Mouse (Mus musculus): ENCODE measurements around the gene 4930556J24Rik. TPM values are rescaled to one million over a fixed set of nuclear protein-coding genes. Genes with fewer than 3 reads are reported as not detected.
"Not testable (repeated sequence)": the region's sequence is repeated elsewhere in the genome, so short reads cannot be mapped to it uniquely, and the experiment has no call there.

4930556J24Rik gene
- polyA plus RNA-seq, 1 experiment = not detected

DNA sequence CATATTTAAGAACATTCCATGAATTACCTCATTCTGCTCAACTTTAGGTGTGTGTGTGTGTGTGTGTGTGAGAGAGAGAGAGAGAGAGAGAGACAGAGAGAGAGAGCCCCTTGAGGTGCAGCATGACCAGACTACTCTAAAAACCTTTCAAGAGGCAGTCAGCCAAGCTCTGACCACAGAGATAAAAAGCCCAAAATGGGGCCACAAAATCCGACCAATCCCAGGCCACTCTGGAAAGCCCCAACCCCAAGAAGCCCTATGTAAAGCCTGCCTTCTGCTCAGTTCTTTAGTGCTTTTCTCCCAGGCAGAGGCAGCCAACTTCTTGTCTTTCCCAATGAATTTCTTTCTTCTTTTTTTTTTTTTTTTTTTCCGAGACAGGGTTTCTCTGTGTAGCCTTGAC is 15.7 kb downstream of the 4930556J24Rik start:
- 61% methylated on average over 2 of the region's 2 CpGs for WGBS
- DNase-seq = no peak
- H3K4me1 ChIP-seq (ENCODE audit: control insufficient read depth, insufficient read depth, low read length) = peaks cover 4% of the 10 kb centered on the region; the same call in 1 of the 2 replicates
- TF ChIP-seq POLR2A (IDR thresholded peaks at IDR 0.05; ENCODE audit: borderline replicate concordance, extremely low read depth, low read depth, low read length) (no peak), CTCF (IDR thresholded peaks at IDR 0.05; ENCODE audit: insufficient read depth, low read length) (no peak)
- no peak overlapping the region for H3K4me3 ChIP-seq (replicated peaks; ENCODE audit: extremely low read depth, low read depth, low read length)

GRCm38 (mm10) chr11:3955371-3955770 is 21.2 kb downstream of the 4930556J24Rik start:
- 76% methylated on average over 4 of the region's 4 CpGs for WGBS
- not testable (repeated sequence) for DNase-seq; H3K4me3 ChIP-seq (replicated peaks; ENCODE audit: extremely low read depth, low read depth, low read length); H3K4me1 ChIP-seq (ENCODE audit: control insufficient read depth, insufficient read depth, low read length)

GRCm38 (mm10) chr11:3954876-3955275 is 21.7 kb downstream of the 4930556J24Rik start:
- not testable (repeated sequence) for H3K4me1 ChIP-seq (ENCODE audit: control insufficient read depth, insufficient read depth, low read length); H3K4me3 ChIP-seq (replicated peaks; ENCODE audit: extremely low read depth, low read depth, low read length); DNase-seq
- 86% methylated on average over 5 of the region's 5 CpGs for WGBS

DNA sequence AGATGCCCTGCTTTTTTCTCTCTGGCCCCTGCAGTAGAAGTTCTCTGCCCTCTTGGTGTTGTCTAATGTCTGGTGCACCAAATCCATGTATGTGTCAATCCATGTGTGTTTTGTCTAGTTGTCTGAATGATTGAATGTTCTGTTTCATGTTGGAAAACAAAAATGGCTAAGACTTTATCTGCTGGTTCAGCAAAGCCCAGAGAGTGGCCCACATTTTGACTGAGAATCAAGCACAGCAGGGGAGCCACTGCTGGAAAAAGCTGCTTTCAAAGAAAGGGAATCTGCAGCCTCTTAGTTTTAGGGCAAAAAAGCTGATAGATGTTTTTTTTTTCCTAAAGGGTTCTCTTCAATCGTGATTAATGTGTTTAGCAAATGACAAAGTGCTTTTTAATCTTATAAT is 30.2 kb downstream of the 4930556J24Rik start:
- 42% methylated on average over 1 of the region's 1 CpGs for WGBS
- TF ChIP-seq POLR2A (IDR thresholded peaks at IDR 0.05; ENCODE audit: borderline replicate concordance, extremely low read depth, low read depth, low read length) = no peak
- TF ChIP-seq CTCF (IDR thresholded peaks at IDR 0.05; ENCODE audit: insufficient read depth, low read length) = no peak
- no peak for DNase-seq
- no peak overlapping the region for H3K4me3 ChIP-seq (replicated peaks; ENCODE audit: extremely low read depth, low read depth, low read length)
- no peaks in the 10 kb centered on the region for H3K4me1 ChIP-seq (ENCODE audit: control insufficient read depth, insufficient read depth, low read length)

DNA sequence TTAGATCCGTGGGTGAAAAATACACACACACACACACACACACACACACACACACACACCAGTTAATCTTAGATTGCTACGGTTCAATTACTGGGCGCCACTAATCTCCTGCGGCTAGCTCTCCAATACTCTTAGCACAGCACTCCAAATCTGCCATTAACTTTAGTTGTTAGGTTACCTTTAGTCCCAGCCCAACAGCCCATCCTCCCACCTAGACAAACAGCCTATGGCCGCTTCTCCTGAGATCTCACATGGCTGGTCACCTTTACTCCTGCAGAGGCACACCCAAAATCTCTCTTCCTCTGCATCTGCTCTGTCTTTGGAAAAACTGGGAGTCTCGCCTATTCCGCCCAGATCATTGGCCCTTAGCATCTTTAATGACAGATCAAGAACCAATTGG is 35.2 kb downstream of the 4930556J24Rik start:
- whole genome bisulfite sequencing = 84% methylated on average over 7 of the region's 7 CpGs
- Histone ChIP-seq H3K4me3 (replicated peaks; ENCODE audit: extremely low read depth, low read depth, low read length) (no peak overlapping the region), H3K4me1 (ENCODE audit: control insufficient read depth, insufficient read depth, low read length) (no peaks in the 10 kb centered on the region)
- TF ChIP-seq CTCF (IDR thresholded peaks at IDR 0.05; ENCODE audit: insufficient read depth, low read length) = no peak
- no peak for TF ChIP-seq POLR2A (IDR thresholded peaks at IDR 0.05; ENCODE audit: borderline replicate concordance, extremely low read depth, low read depth, low read length)
- DNase-seq = no peak

DNA sequence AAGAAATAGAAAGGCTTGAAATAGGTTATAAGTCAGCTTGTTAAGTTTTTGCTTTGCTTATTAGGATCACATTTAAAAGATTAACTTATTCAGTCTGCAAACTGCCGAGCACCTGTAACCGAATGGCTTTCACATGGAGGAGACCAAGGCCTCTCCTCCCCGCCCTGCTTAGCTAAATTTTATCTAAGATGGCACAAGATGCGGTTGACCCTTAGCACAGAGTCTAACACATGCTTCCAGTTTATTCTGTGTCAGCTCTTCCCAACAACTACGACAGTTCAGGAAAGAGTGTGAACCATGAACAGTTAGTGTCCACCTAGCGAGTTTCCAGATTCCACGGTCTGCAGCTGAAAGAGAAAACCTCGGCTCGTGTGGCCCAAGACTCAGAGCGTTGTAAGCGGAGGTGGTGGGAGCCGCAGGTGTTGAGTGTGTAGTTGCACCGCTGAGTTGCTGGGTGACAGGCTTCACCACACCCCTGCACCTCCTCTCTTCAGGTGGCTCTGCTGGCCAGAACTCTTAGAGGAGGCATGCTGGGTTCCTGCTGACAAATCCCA is 39.2 kb downstream of the 4930556J24Rik start:
- no peak overlapping the region for H3K4me3 ChIP-seq (replicated peaks; ENCODE audit: extremely low read depth, low read depth, low read length)
- DNase-seq = no peak
- peaks cover 3% of the 10 kb centered on the region for H3K4me1 ChIP-seq (ENCODE audit: control insufficient read depth, insufficient read depth, low read length)
- TF ChIP-seq CTCF (IDR thresholded peaks at IDR 0.05; ENCODE audit: insufficient read depth, low read length) (no peak), POLR2A (IDR thresholded peaks at IDR 0.05; ENCODE audit: borderline replicate concordance, extremely low read depth, low read depth, low read length) (no peak)
- whole genome bisulfite sequencing = 74% methylated on average over 13 of the region's 13 CpGs

- WGBS = 74% methylated on average over 3 of the region's 3 CpGs
- TF ChIP-seq CTCF (IDR thresholded peaks at IDR 0.05; ENCODE audit: insufficient read depth, low read length) (no peak), POLR2A (IDR thresholded peaks at IDR 0.05; ENCODE audit: borderline replicate concordance, extremely low read depth, low read depth, low read length) (no peak)
- H3K4me1 ChIP-seq (ENCODE audit: control insufficient read depth, insufficient read depth, low read length) = peaks cover 3% of the 10 kb centered on the region
- no peak overlapping the region for H3K4me3 ChIP-seq (replicated peaks; ENCODE audit: extremely low read depth, low read depth, low read length)
- DNase-seq = no peak
These were observed 40.3 kb downstream of the 4930556J24Rik start for GRCm38 (mm10) chr11:3936318-3936717.

DNA sequence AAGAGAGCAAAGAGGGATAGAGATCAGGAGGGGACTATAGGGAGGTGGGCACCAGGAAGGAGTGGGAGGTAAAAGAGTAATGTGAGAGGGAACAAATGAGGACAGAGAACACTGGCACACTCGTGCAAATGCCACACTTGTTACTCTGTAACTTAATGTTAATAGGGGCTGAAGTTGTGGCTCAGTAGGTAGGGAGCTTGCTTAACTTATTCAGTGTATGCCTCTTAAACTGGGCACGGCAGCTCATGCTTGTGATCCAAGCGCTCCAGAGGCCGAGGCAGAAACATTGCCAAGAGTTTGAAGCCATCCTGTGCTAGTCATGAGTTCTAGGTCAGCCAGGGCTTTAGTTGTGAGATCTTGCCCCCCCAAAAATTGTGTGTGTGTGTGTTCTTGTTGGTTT is 41.4 kb downstream of the 4930556J24Rik start:
- Histone ChIP-seq H3K4me1 (ENCODE audit: control insufficient read depth, insufficient read depth, low read length) (peaks cover 3% of the 10 kb centered on the region), H3K4me3 (replicated peaks; ENCODE audit: extremely low read depth, low read depth, low read length) (no peak overlapping the region)
- TF ChIP-seq CTCF (IDR thresholded peaks at IDR 0.05; ENCODE audit: insufficient read depth, low read length) (no peak), POLR2A (IDR thresholded peaks at IDR 0.05; ENCODE audit: borderline replicate concordance, extremely low read depth, low read depth, low read length) (no peak)
- WGBS = 72% methylated on average over 4 of the region's 4 CpGs
- no peak for DNase-seq

DNA sequence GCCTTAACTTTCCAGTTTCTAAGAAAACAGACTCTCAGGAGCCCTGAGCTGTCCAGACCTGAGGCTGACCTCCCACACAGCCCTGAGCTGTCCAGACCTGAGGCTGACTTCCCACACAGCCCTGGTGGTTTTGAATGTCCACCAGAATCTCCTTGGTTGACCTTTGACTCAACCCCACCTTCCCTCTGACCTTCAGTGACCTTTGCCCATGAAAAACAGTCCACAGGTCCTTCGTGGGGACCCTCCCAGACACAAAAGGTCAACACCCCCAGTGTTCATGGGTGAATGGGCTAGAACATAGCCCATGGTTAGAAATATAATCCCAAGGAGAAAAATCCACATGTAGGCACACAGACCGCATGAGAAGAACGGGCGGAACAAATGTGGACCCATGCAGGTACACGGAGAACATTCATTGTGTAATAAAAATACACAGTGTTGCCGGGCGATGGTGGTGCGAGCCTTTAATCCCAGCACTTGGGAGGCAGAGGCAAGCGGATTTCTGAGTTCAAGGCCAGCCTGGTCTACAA is 42.8 kb downstream of the 4930556J24Rik start:
- 91% methylated on average over 9 of the region's 9 CpGs for WGBS
- peaks cover 11% of the 10 kb centered on the region for H3K4me1 ChIP-seq (ENCODE audit: control insufficient read depth, insufficient read depth, low read length)
- no peak for DNase-seq
- no peak for TF ChIP-seq POLR2A (IDR thresholded peaks at IDR 0.05; ENCODE audit: borderline replicate concordance, extremely low read depth, low read depth, low read length)
- no peak for TF ChIP-seq CTCF (IDR thresholded peaks at IDR 0.05; ENCODE audit: insufficient read depth, low read length)
- no peak overlapping the region for H3K4me3 ChIP-seq (replicated peaks; ENCODE audit: extremely low read depth, low read depth, low read length)

DNA sequence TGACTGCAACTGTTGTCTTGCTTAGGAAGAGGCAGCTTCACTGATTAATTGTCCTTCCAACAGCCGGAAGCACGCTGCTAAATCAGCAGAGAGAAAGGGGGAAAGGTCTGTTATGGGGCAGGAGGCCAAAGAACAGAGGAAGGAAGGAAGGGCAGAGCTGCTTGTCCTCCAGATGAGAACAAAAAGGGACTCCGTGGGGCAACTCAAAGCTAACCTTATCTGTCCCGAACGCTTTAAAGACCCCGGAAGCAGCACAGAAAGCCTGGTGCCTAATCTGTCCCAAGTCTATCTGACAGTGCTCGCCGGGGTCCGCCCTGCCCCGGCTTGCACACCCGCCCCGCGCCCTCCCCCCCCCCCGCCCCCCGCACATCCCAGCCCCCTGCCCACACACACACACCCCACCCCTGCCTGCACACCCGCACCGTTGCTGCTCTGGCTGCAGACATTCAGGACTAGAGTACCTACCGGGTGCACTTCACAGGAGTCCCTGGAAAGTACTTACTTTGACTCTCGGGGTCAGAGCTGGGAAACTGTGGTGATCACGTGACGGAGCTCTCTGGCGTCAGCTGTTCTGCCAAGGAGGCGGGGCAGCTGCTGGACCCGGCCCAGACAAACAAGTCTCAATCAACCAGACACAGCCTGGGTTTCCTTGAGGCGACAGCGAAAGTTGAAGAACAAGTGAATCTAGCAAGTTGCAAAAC is 44.9 kb downstream of the 4930556J24Rik start, which contains the start of gene Tcn2:
TSS of gene Tcn2 (minus strand) at position 649 of the 701 bp plus-strand sequence.
- peak within 1 kb of the TSS; percentile 69 for H3K4me3 ChIP-seq (replicated peaks; ENCODE audit: extremely low read depth, low read depth, low read length)
- WGBS = under 1% methylated on average over 26 of the region's 26 CpGs
- peak; percentile 88 for DNase-seq

More for the DNA sequence above, 44.9 kb downstream of the 4930556J24Rik start, which contains the start of gene Tcn2:
- TF ChIP-seq CTCF (IDR thresholded peaks at IDR 0.05; ENCODE audit: insufficient read depth, low read length) (no peak), POLR2A (IDR thresholded peaks at IDR 0.05; ENCODE audit: borderline replicate concordance, extremely low read depth, low read depth, low read length) (no peak)
- peaks cover 15% of the 10 kb centered on the region for H3K4me1 ChIP-seq (ENCODE audit: control insufficient read depth, insufficient read depth, low read length)
